Mouse (Mus musculus) liver, adult 2 months (tissue): Measurements from ENCODE around the gene Pdss1.

Experiments used
- CTCF ChIP-seq: fragments of 200-500 bp; IDR thresholded peaks from 2 replicates; pipeline ENCODE4 v1.5.1; 2011; ENCODE audit warnings: low read depth, low read length, control low read depth
- POLR2A ChIP-seq: fragments of 200-500 bp; IDR thresholded peaks from 2 replicates; pipeline ENCODE4 v1.6.1; 2011; ENCODE audit warnings: low read length, control low read depth; ENCODE audit not compliant: insufficient read depth; ENCODE audit errors: extremely low read depth

DNA sequence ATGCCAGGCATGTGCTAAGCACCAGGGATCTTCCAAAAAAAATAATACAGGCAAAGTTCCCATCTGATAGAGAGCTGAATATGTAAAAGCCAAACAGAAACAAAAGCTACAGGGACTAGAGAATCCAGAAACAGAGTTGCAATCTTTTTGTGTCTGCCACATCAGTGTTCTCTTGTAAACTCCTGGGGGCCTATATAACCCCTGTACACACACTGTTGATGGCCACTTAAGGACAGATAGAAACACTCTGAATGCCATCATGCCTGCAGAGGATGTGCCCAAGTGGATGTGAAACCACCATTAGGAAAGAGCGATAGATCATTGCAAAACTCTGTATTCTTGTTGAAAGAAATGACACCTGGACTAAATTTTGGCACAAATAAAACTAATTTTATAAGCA lies 29.5 kb upstream of the Pdss1 start:
- TF ChIP-seq CTCF: no peak
- TF ChIP-seq POLR2A: no peak
